Mouse (Mus musculus): ENCODE measurements around the gene Aebp1.

Aebp1 gene

DNA sequence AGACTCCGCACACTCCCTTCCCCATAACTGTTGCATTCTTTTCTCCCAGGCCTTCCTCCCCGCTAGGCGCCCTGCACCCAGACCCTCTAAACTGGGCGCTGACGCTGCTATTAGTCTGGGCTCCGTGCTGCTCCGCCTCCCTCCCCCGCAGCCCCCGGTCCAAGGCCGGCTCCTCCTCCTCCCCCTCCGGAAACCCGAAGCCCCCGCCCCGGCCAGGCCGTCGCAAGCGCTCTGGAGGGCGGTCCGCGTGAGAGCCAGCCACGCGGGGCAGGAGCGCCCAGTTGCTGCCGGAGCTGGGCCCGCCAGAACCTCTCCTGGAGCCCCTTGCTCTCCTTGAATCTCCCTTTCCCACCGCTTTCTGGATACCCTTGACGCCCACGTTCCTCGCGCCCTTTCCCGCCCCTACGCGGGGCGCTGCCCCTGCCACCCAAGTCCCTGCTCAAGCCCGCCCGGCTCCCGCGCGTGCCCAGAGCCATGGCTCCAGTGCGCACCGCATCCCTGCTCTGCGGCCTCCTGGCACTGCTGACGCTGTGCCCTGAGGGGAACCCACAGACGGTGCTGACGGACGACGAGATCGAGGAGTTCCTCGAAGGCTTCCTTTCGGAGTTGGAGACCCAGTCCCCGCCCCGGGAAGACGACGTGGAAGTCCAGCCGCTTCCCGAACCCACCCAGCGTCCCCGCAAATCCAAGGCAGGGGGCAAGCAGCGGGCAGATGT lies at the start of gene Aebp1:
Gene Aebp1, plus strand, starts transcription at position 270 of the 716 bp plus-strand sequence.
- no peak for DNase-seq (ENCODE audit: low read depth, low spot score)

DNA sequence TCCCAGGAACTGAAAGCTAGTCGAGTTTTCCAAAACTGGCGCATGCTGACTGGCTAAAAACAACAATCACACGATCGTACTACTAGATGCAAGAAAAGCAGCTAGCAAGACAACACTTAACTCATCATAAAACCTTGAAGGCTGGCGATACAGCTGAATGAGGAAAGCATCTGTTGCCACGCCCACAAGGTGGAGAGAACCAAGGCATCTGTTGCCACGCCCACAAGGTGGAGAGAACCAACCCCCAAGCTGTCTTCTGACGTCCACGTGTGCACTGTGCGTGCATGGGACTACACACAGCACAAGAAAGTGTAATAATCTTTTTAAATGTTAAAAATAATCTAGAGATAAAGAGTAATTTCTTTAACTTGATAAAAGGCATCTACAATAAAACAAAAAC lies 48.4 kb upstream of the Aebp1 start:
- DNase-seq (ENCODE audit: low read depth, low spot score), result peak; percentile 74

DNA sequence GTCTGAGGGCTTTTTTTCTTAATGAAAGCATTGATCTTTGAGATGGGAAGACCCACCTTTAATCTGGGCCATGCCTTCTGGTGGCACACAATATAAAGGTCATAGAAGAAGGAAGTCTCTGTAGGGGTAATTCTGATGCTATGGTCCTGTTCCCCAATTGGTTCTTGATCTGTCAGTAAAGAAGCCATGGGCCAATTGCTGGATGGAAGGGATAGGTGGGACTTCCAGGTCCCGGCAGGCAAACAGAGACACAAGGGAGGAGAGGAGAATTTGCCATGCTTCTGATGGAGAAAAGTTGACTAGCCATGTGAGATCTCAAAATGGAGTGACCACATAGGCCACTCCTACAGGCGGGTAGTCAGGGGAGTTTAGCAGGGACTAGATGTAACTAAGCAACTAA lies 42.5 kb upstream of the Aebp1 start:
- DNase-seq (ENCODE audit: low read depth, low spot score), result no peak

DNA sequence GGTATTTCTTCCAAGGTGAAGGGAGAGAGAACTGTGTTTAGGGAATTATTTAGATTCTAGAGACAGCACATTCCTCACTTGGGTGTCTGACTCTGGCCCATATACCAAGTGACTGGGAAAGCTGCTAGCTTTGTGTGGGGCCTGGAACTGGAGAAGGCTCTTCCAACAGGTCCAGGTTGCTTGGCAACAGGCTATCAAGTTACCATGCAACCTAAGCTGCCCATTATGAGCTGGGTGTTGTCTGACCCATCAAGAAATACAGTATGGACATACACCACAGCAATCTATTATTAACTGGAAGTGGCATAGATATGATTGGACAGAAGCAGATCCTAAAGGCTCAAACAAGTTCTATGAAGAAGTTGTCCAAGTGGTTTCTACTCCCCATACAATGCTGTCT lies 36.3 kb upstream of the Aebp1 start:
- DNase-seq (ENCODE audit: low read depth, low spot score), result no peak

DNA sequence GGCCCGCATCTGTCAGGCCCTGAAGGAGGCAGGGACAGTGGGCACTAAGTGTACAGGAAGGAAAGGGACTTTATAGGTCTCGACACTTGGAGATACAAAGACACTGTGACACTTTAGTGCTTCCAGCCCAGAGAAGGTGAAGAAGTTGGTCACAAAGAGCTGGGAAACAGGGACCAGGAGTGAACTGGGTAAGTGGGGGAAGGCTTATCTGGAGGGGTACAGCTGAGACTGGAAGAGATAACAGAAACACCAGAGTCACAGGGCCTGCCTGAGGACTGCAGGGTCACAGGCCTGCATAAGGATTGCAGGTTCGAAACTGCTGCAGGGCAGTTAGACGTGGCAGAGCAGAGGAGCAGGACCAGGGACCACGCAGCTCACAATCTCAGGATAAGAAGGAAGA lies 33.8 kb upstream of the Aebp1 start:
- no peak for DNase-seq (ENCODE audit: low read depth, low spot score)

DNA sequence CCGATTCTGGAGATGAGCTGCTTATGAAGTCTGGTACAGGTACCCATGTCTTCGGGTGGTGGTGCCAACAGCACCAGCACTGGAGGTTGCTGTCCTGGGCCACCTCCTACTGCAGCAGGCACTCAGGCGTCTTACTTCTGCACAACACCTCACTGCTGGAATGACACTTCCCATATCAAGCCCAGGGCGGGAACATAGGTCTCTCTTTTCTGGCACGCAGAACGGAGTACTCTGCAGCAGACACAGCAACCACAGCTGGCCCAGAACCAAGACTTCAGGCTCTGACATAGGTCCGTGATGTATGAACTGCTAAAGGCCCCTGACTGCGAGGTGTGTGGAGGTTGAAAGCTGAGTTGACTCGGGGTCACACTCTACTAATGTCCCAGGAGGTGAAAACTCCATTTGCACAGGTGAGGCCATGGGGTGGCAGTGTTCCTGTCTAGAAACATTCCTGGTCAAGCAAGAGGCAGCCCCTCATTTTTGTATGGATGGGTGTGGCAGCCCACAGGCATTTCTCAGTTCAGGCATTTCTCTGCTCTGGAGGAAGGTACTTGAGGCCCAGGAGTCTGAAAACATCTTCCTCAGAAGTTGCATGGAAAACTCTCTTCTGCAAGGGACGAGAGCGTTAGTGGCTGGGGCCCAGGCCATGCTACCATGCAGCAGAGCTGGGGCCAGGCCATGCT lies 33.1 kb upstream of the Aebp1 start:
- DNase-seq (ENCODE audit: low read depth, low spot score), result peak; percentile 26

DNA sequence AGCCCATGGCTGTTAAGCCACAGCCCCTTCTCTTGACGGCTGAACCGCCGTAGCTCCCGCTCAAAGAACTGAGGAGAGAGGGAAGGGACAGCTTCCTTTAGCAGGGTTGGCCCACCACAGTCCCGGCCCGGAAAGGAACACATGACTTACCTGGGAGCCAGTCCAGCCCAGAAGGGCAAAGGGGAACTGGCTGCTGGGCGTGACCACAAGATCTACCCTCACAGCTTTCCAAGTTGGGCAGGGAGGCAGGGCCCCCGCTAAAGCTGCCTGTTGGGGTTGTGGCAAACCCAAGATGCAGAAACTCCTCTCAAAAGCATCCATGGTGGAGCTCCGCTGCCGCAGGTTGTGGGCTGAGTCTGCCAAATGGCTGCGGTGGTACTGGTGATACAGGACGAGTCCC lies 32.4 kb upstream of the Aebp1 start:
- no peak for DNase-seq (ENCODE audit: low read depth, low spot score)

DNA sequence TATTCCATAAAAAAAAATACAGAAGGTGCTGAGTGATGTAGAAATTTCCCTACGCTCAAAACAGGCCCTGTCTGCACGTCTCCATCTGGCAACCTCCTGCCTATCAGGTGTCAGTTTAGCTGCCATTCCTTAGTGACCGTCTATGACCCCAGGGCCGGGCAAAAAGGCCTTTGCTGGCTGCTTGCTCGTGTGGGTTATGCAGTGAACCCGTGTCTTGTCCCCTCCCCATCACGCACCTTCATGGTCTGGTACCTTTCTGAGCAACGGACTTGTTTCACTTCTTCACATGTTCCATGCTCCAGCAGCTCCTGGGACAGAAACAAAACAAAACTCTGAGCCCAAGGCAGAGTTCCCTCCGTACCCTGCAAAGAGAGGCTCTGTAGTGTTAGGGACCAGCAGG lies 27.2 kb upstream of the Aebp1 start:
- DNase-seq (ENCODE audit: low read depth, low spot score), result no peak

DNA sequence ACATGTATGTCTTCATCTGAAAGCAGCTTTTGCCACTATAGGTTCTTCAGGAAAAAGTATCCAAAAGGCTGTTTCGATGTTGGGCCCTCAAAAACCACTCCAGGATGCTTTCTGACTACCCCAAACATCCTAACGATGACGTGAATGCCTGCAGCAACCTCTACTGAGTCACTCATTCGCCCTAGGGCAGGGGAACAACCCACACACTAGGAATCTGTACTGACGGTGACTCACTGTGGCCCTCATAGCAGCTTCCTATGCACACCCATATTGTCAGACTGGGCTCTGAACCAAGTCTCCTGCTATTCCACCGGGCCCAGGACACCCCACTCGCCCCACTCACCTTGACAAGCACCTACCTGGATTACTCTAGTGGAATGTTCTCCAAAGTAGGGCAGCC lies 26.7 kb upstream of the Aebp1 start:
- no peak for DNase-seq (ENCODE audit: low read depth, low spot score)

DNA sequence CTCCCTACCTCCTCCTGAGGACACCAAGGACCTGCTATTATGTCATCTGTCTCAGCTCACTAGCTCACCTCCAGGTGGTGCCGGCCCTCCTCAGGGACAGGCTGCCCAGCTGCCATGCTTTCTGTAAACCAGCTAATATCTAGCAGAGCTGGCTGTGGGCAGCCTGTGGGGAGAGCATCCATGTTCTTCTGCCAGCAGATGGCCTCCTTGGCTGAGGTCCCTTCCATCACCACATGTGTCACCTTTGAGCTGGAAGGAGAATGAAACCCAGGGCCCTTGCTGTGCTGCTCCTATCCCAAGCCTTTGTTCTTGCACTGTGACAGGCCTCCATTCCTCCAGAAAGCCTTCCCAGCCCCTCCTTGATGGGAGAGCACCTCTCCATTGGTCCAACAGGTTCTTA lies 25.6 kb upstream of the Aebp1 start:
- peak; percentile 38 for DNase-seq (ENCODE audit: low read depth, low spot score)

DNA sequence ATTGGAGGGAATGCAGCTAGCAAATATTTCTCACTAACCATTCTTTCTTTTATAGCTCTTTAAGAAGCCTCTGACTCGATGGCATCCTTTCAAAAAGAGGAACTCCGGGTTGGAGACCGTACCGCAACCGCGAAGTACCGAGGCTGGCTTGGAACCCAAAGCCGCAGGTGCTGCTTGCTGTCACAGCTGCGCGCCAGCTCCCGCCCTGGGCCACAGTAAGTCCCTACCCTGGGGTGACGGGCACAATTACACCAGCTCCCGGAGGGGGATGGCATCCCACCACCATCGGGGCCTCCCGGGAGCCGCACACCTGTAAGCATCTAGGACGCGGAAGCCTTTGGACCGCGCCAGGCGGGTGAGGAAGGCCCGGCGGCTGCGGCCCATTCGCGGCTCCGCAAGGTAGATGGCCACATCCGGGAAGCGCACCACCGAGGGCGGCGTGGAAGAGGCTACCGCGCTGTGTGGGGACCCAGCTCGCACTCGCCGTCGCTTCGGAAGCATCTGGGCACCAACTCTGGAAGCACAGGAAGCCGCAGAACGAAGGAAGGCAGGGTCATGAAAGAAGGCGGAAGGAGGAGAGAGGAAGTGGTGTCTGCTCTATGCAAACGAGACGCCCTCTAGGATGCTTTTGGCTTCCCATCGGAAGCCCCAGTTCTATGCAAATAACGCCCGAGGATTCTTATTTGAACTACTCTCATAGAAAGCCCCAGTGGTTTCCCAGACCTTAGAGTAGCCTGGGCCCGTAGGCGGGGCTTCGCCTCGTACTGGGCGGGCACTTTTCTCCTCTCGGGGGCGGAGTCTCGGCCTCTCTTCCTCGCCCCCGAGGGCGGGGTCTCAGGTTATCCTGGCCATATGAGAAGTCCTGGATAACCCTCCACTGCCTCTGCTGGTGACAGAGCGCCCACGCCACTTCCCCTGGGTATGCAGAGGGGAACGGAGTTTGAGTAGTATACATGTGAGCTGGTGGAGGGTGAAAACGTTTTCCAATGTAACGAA lies 24.2 kb upstream of the Aebp1 start, which contains the start of gene Polm:
Gene Polm, minus strand, starts transcription at position 766 of the 996 bp plus-strand sequence.
- DNase-seq (ENCODE audit: low read depth, low spot score), result peak; percentile 97

DNA sequence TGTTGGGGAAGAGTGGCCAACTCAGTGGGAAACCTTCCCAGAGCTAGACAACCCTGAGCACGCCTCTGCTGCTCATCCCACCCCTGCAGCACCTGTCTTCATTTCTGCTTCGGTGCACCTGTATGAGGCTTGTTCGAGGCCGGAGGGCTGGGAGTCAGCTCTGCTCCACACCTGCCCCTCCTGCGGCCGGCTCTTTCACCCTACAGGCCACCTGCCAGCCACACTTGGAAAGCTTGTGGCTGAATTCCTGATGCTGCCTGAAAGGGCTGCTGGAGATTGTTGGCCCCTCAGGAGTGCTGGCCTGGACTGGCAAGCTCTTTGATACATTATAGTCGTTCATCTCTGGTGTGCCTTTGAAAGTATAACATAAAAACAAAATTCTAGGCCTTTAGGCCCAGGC lies 21.4 kb upstream of the Aebp1 start:
- no peak for DNase-seq (ENCODE audit: low read depth, low spot score)

DNA sequence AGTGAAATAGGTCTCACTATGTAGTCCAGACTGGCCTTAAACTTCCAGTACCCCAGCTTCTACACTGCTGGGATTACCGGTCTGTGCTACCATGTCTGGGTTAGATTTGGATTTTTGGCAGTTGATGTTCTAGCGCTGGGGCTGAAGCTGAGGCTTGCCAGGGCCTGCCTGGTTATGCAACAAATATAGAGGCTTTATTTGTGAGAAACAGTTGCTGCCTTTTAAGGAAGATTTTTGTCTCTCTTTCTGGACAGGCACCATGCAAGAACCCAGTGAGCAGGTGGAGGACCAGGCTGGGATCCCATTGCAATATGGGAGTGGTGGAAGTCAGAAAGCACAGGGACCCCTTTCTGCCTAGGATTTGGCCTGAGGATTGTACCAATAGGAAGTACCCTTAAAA lies 20.0 kb upstream of the Aebp1 start:
- DNase-seq (ENCODE audit: low read depth, low spot score), result no peak

DNA sequence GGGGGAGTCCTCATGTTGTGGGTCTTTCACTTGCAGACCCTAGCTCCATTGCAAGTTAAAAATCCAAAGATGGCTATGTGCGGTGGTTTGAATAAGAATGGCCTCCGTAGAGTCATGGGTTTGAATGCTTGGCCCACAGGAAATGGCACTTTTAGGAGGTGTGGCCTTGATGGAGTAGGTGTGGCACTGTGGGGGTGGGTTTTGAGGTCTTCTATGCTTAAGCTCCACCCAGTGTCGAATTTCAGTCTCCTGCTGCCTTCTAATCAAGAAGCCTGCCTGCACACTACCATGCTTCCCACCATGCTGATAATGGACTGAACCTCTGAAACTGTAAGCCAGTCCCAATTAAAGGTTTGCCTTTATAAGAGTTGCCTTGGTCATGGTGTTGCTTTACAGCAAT lies 18.6 kb upstream of the Aebp1 start:
- DNase-seq (ENCODE audit: low read depth, low spot score), result peak; percentile 67

DNA sequence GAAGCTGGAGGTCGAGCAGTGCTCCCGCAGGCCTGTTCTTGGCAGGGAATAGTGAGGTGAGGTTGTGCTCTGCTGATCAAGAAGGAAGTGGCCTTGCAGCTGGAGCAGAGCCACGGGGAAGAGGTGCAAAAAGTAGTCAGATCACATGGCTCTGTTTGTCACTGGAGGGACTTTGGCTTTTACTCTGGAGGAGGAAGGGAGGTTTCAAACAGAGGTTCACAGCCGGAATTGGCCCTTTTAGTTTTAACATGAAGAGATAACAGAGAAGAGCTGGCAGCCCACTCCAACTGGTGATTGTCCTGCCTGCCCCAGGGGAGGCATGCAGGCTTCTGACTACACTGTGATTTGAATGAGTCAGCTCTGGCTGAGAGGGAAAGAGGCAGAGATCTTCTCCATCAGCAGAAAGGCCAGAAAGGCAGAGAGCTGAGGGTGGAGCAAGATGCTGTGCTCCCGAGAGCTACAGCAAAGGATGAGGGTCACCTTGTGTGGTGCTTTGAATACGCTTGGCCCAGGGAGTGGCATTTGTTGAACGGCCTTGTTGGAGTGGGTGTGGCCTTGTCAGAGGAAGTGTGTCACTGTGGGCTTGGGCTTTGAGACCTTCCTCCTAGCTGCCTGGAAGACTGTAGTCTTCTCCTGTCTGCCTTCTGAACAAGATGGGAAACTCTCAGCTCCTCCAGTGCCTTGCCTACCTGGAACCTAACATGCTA lies 15.0 kb upstream of the Aebp1 start:
- peak; percentile 65 for DNase-seq (ENCODE audit: low read depth, low spot score)

DNA sequence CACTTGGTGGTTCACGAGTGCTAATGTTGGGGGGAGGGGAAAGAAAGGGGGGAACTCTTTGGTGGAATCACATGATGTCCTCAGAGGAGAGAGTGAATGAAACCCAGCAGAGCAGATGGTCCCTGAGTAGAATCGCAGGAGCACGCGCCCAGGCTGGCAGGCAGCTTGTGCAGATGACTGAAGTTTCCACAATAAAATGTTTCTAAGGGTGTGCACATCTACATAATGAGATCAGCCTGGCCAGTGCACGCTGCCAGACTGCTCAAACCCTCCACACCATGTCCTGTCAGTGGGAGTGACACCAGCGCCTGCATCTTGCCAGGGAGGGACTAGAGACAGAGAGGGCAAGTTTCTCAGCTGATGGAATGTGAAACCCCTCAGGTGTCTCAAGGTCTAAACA lies 13.0 kb upstream of the Aebp1 start:
- no peak for DNase-seq (ENCODE audit: low read depth, low spot score)

DNA sequence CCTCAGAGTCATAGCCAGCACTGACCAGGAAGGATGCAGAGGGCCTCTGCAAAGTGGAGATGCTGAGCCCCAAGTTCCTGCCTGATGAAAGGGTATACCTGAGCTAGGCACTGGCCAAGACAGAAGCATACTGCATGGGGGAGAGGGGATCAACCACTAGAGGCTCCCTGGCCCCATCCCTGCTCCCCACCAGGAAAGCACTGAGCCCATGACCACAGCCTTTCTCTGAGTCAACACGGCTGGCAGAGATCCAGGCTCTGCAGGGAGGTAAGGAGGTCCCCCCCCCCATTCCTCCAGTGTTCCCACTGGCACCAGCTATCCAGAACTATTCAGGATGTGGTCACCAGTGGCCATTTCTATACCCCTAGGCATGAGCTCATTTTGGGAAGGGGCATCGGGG lies 12.4 kb upstream of the Aebp1 start:
- DNase-seq (ENCODE audit: low read depth, low spot score), result no peak

DNA sequence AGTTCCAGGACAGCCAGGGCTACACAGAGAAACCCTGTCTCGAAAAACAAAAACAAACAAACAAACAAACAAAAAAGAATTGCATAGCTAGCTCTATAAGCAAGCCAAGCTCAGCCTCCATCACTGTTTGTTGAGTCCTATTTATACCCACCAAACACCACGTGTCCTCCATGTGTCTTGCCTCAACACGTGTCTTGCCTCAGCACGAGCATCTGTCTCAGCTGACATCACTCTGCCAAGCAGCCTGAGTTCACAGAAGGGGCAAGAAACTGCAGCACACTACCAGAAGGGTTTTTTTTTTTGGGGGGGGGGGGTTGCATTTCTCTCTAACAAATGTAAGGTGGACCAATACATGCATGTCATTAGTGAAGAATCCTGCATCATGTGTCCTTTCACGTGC lies 11.3 kb upstream of the Aebp1 start:
- DNase-seq (ENCODE audit: low read depth, low spot score), result no peak

DNA sequence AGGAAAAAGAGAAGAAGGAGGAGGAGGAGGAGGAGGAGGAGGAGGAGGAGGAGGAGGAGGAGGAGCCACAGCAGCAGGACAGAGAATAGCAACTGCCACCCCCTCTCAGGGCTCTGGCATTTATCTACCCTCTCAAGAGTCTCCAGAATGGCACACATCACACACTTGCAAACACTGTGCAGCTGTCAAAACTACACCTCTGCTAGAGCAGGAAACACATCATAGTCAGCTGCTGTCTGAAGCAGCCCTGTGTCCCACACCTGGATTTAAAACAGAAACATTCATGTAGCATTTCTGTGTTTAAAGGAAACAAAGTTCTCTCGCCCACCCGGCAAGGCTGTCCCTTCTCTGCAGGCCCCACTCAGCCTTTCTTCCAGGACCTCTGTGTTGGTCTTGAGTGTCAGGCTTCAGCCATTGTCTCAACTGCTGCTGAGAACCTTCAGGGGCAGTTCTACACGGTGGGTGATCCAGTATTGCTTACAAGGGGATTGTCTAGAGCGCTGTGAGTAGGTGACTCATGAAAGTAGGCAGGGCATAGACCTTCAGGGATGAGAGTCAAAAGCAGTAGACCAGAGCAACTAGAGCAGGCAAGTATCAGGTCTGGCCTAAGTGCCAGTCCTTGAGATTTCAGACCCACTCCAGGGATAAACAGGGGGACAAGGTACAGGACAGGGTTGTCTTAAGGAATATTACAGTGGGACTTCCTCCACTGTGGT lies 10.6 kb upstream of the Aebp1 start:
- no peak for DNase-seq (ENCODE audit: low read depth, low spot score)

DNA sequence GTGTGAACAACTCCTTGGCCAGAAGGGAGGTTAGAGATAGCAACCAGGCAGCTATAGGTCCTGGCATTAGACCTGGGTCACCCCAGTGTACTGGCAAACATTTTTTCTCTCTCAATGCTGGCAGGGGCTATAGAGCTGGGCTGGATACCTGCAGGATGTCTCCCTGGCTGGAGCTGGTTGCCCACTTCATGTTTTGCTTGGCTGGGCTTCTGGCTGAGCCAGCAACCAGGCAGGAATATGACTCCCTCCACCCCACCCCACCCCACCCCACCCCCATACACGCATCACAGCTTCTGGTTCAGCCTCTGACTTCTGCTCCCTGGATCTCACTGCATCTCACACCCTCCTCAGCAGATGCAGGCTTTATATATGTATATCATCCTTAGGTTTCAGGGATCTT lies 9.4 kb upstream of the Aebp1 start:
- no peak for DNase-seq (ENCODE audit: low read depth, low spot score)

DNA sequence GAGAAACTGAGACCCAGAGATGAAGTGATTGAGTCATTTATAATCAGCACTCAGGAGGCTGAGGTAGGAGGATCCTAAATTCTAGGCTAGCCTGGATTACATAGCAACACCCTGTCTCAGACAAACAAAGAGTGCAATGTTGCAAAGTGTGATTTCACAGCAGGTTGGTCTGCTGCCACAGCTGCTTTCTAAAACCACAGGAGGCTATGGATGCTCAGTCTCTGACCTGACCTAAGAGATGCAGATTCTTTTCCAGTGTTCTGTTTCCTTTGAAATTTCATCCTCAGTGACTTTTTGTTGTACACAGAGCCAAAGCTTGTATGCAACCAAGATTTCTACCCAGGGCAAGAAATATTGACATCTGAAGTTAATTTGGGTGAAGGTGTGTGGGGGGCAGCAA lies 6.3 kb upstream of the Aebp1 start:
- DNase-seq (ENCODE audit: low read depth, low spot score), result peak; percentile 49
